8 mouse cellular contexts compared by ENCODE assay signal in the genomic region with DNA sequence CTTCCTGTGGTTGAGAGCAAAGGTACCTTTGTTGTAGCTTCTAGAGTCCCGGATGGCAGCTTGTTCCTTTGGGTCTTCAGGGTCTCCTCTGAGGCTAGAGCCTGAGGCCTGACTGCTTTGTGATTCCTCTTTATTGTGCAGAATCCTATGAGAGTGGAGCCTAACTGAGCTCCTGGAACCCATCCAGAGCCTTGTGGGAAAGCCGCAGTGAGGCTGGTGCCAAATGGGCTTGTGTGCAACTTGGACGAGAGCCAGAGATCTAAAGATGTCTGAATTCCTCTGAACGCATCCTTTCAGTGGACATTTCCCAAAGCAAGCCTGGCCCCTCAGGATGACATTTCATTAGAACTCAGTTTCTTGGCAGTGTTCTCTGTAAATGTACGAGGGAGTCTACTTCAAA.
A peak's percentile ranks its signal among the peaks of the same experiment; 100 is the strongest.
DNase-seq lines count a peak whose midpoint lies in the region; ATAC-seq lines count a peak whose summit lies in the region.

No protein-coding gene starts in this region.

- H3K36me3 ChIP-seq in heart, embryonic 11.5 days (ENCODE audit: control insufficient read depth, insufficient read depth, low read length): no peaks in the 10 kb centered on the region
- H3K36me3 ChIP-seq in stomach, embryonic 14.5 days (ENCODE audit: control insufficient read depth, insufficient read depth, low read length): no peaks in the 10 kb centered on the region

- no peaks in the 10 kb centered on the region for H3K27me3 ChIP-seq in heart, embryonic 11.5 days (ENCODE audit: control insufficient read depth, insufficient read depth, low read length)
- no peaks in the 10 kb centered on the region for H3K27me3 ChIP-seq in stomach, embryonic 14.5 days (ENCODE audit: control insufficient read depth, insufficient read depth, low read length)

- H3K4me1 ChIP-seq in heart, embryonic 11.5 days (ENCODE audit: control insufficient read depth, insufficient read depth, low read length): no peaks in the 10 kb centered on the region
- peaks cover 25% of the 10 kb centered on the region for H3K4me1 ChIP-seq in stomach, embryonic 14.5 days (ENCODE audit: control insufficient read depth, insufficient read depth, low read length)

- H3K4me3 ChIP-seq in heart, embryonic 11.5 days (ENCODE audit: low read depth, low read length): no peak overlapping the region
- H3K4me3 ChIP-seq in stomach, embryonic 14.5 days (ENCODE audit: low read depth, low read length): no peak overlapping the region

- intact Hi-C loops in left cerebral cortex, postnatal 4 days (cut with DNase I): no loop called here

- WGBS in heart, embryonic 11.5 days (ENCODE audit: insufficient replicate concordance): 53% methylated on average over 5 of the region's 5 CpGs
- 35% methylated on average over 5 of the region's 5 CpGs for WGBS in stomach, embryonic 14.5 days

- ATAC-seq in heart, embryonic 11.5 days (replicated peaks; ENCODE audit: insufficient number of reproducible peaks, low FRiP score, low TSS enrichment): no peak
- peak; percentile 65; the same call in 1 of the 2 replicates for ATAC-seq in stomach, embryonic 14.5 days (ENCODE audit: insufficient number of reproducible peaks, insufficient read depth, low FRiP score, low read depth)

- H3K9me3 ChIP-seq in heart, embryonic 11.5 days (replicated peaks; ENCODE audit: control insufficient read depth, low read length): no peaks in the 10 kb centered on the region
- no peaks in the 10 kb centered on the region for H3K9me3 ChIP-seq in stomach, embryonic 14.5 days (ENCODE audit: control insufficient read depth, low read depth, low read length)

- H3K27ac ChIP-seq in heart, embryonic 11.5 days (ENCODE audit: low read depth, low read length): no peak overlapping the region
- peak overlapping the region; percentile 82; the same call in 1 of the 2 replicates for H3K27ac ChIP-seq in stomach, embryonic 14.5 days (ENCODE audit: low read length)

- peak; percentile 4 to 6 for DNase-seq in heart, adult 9 months (ENCODE audit: low spot score in 2 of 2)
- peak; percentile 13 for DNase-seq in 416B (ENCODE audit: low read depth)
- DNase-seq in cerebellum, adult 9-10 months: peak; percentile 22
- peak; percentile 59 for DNase-seq in heart, postnatal 4 days
- peak; percentile 86 for DNase-seq in left cerebral cortex, postnatal 4 days
- DNase-seq in thymus, postnatal 36 days: no peak

- H3K9ac ChIP-seq in heart, embryonic 11.5 days (ENCODE audit: low read depth, low read length): no peak overlapping the region
- H3K9ac ChIP-seq in stomach, embryonic 14.5 days (replicated peaks; ENCODE audit: low read depth, low read length): no peak overlapping the region

- H3K4me2 ChIP-seq in heart, embryonic 11.5 days: no peak overlapping the region
- H3K4me2 ChIP-seq in stomach, embryonic 14.5 days (replicated peaks; ENCODE audit: low read depth, low read length): no peak overlapping the region

Comparison
In these comparisons a context has a peak if more than half of its experiments do, and no peak if none do; other contexts are left out.
1. DNase-seq: peak in heart, adult 9 months (2 of 2), 416B (single experiment), cerebellum, adult 9-10 months (single experiment), heart, postnatal 4 days (single experiment) and left cerebral cortex, postnatal 4 days (single experiment); none in thymus, postnatal 36 days (0 of 2).